Mouse (Mus musculus) layer of hippocampus, adult 9-11 months (tissue): Measurements from ENCODE around the gene Upp2.

ENCODE experiments used
- DNase-seq: peaks from one replicate; pipeline ENCODE4 v3.0.0; 2022

The Upp2 gene

GRCm38 (mm10) chr2:58699931-58700330 lies 132.8 kb downstream of the Upp2 start:
- peak; percentile 72 for DNase-seq

GRCm38 (mm10) chr2:58700354-58700753 lies 133.3 kb downstream of the Upp2 start:
- DNase-seq, result no peak

- DNase-seq, result no peak
Measured at GRCm38 (mm10) chr2:58701627-58702026, 134.5 kb downstream of the Upp2 start.

- no peak for DNase-seq
Measured at GRCm38 (mm10) chr2:58703226-58703625, 136.1 kb downstream of the Upp2 start.

GRCm38 (mm10) chr2:58703646-58704045 lies 136.5 kb downstream of the Upp2 start:
- no peak for DNase-seq

GRCm38 (mm10) chr2:58704576-58704975 lies 137.5 kb downstream of the Upp2 start:
- no peak for DNase-seq

GRCm38 (mm10) chr2:58707676-58708075 lies 140.6 kb downstream of the Upp2 start:
- DNase-seq, result no peak

- DNase-seq, result no peak
Measured at GRCm38 (mm10) chr2:58710234-58710633, 143.1 kb downstream of the Upp2 start.

- no peak for DNase-seq
Measured at GRCm38 (mm10) chr2:58711049-58711448, 144.0 kb downstream of the Upp2 start.

GRCm38 (mm10) chr2:58711491-58711890 lies 144.4 kb downstream of the Upp2 start:
- DNase-seq, result peak; percentile 7

GRCm38 (mm10) chr2:58711935-58712334 lies 144.8 kb downstream of the Upp2 start:
- peak; percentile 25 for DNase-seq

- no peak for DNase-seq
Measured at GRCm38 (mm10) chr2:58717898-58718297, 150.8 kb downstream of the Upp2 start.

GRCm38 (mm10) chr2:58737192-58737820 lies 170.2 kb downstream of the Upp2 start:
- DNase-seq, result peak; percentile 37

GRCm38 (mm10) chr2:58741213-58741612 lies 174.1 kb downstream of the Upp2 start:
- DNase-seq, result no peak

GRCm38 (mm10) chr2:58742026-58742425 lies 174.9 kb downstream of the Upp2 start:
- DNase-seq, result no peak

- no peak for DNase-seq
Measured at GRCm38 (mm10) chr2:58743446-58743845, 176.3 kb downstream of the Upp2 start.

- no peak for DNase-seq
Measured at GRCm38 (mm10) chr2:58747483-58748229, 180.6 kb downstream of the Upp2 start.

GRCm38 (mm10) chr2:58748296-58748695 lies 181.2 kb downstream of the Upp2 start:
- no peak for DNase-seq

- DNase-seq, result no peak
Measured at GRCm38 (mm10) chr2:58752891-58753290, 185.8 kb downstream of the Upp2 start.

GRCm38 (mm10) chr2:58754736-58755135 lies 187.6 kb downstream of the Upp2 start:
- no peak for DNase-seq

- DNase-seq, result no peak
Measured at GRCm38 (mm10) chr2:58758081-58758480, 191.0 kb downstream of the Upp2 start.

- DNase-seq, result no peak
Measured at GRCm38 (mm10) chr2:58759676-58760075, 192.6 kb downstream of the Upp2 start.

GRCm38 (mm10) chr2:58765141-58765540 lies 198.0 kb downstream of the Upp2 start:
- DNase-seq, result peak; percentile 82

- DNase-seq, result no peak
Measured at GRCm38 (mm10) chr2:58773833-58774232, 206.7 kb downstream of the Upp2 start.
